Mouse (Mus musculus): ENCODE data around the gene Pex6.

- TF ChIP-seq TAL1 (IDR thresholded peaks at IDR 0.05; ENCODE audit: low read length) (no peak), GATA1 (IDR thresholded peaks at IDR 0.05; ENCODE audit: low read length) (no peak)
Measured at GRCm38 (mm10) chr17:46701489-46701888, 9.8 kb upstream of the Pex6 start.

All from erythroblast, embryonic 14.5 days (primary cell).